Comparison of ENCODE assay signal across 13 mouse cellular contexts in the genomic region with DNA sequence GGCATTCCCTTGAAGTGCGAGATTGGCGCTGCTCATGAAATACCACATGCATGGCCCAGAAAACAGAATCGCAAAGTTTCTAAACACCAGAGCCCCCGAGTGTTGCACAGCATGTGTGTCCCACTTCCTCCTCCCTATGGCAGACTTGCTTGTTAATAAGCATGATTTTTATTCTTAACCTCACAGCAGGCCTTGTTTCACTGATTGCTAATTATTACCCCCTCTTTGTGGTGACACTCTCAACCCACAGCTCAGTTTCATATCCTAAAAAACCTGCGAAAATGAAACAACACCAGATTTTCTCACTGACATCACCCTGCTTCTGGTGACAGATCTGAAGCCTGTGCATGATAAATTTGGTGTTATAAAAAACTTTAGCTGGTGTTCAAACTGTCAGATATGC.
DNase-seq lines count a peak whose midpoint lies in the region; ATAC-seq lines count a peak whose summit lies in the region.
"Had no signal": no experiment of that assay in that cellular context is flagged by ENCODE, and none has a peak within 500 bp of the region (broad histone marks: within the 10 kb centered on the region; RNA-seq: fewer than 3 reads in every experiment).

No protein-coding gene starts in this region.

- H3K4me3 ChIP-seq in forebrain, embryonic 14.5 days (ENCODE audit: low read depth, low read length): no peak overlapping the region
- no peak overlapping the region for H3K4me3 ChIP-seq in forebrain, embryonic 11.5 days (ENCODE audit: low read depth, low read length)
- H3K4me3 ChIP-seq: limb, embryonic 13.5 days had no signal

- H3K4me2 ChIP-seq in forebrain, embryonic 14.5 days (ENCODE audit: low read length): peak overlapping the region; percentile 9; the same call in 1 of the 2 replicates
- no peak overlapping the region for H3K4me2 ChIP-seq in forebrain, embryonic 11.5 days (ENCODE audit: low read depth, low read length, severe bottlenecking)
- H3K4me2 ChIP-seq: limb, embryonic 13.5 days had no signal

- H3K9me3 ChIP-seq in forebrain, embryonic 14.5 days (replicated peaks; ENCODE audit: control insufficient read depth, low read length): no peaks in the 10 kb centered on the region
- H3K9me3 ChIP-seq in forebrain, embryonic 11.5 days (ENCODE audit: control insufficient read depth, low read length): no peaks in the 10 kb centered on the region
- H3K9me3 ChIP-seq: limb, embryonic 13.5 days had no signal

- no peaks in the 10 kb centered on the region for H3K36me3 ChIP-seq in forebrain, embryonic 14.5 days (ENCODE audit: control insufficient read depth, insufficient read depth, low read length)
- no peaks in the 10 kb centered on the region for H3K36me3 ChIP-seq in forebrain, embryonic 11.5 days (ENCODE audit: control insufficient read depth, insufficient read depth, low read length)
- H3K36me3 ChIP-seq: limb, embryonic 13.5 days had no signal

- ATAC-seq in forebrain, embryonic 14.5 days: peak; percentile 82; the same call in 1 of the 2 replicates
- no peak for ATAC-seq in forebrain, embryonic 11.5 days (replicated peaks; ENCODE audit: low FRiP score)
- no peak for ATAC-seq in megakaryocyte-erythroid progenitor cell, adult 5-6 weeks (replicated peaks; ENCODE audit: low FRiP score, low TSS enrichment, poor library complexity, severe bottlenecking)
- ATAC-seq: Patski had no signal

- H3K4me1 ChIP-seq in forebrain, embryonic 14.5 days (ENCODE audit: control insufficient read depth, insufficient read depth, low read length): no peaks in the 10 kb centered on the region
- no peaks in the 10 kb centered on the region for H3K4me1 ChIP-seq in forebrain, embryonic 11.5 days (replicated peaks; ENCODE audit: control insufficient read depth, insufficient read depth, low read length)
- H3K4me1 ChIP-seq: limb, embryonic 13.5 days had no signal

- 40% methylated on average over 5 of the region's 5 CpGs for WGBS in forebrain, embryonic 14.5 days
- 78% methylated on average over 5 of the region's 5 CpGs for WGBS in forebrain, embryonic 11.5 days

- peak; percentile 68 for DNase-seq in forebrain, embryonic 14.5 days (ENCODE audit: low spot score)
- DNase-seq in forebrain, embryonic 11.5 days (ENCODE audit: low spot score): no peak
- DNase-seq in frontal cortex, adult 2 months (ENCODE audit: extremely low spot score in 1 of 2, low spot score in 1 of 2): peak; percentile 71 to 74
- peak; percentile 16 to 64 for DNase-seq in layer of hippocampus, postnatal 14 days (ENCODE audit: low spot score in 2 of 2)
- peak; percentile 10 to 22 for DNase-seq in right cerebral cortex, postnatal 36 days (ENCODE audit: low spot score in 2 of 2)
- no peak for DNase-seq in liver
- DNase-seq in ovary, postnatal 10 days (ENCODE audit: low spot score): no peak
- DNase-seq: adrenal gland, postnatal 25 days; heart, postnatal 4 days; thymus, adult 18-20 months had no signal

- H3K9ac ChIP-seq in forebrain, embryonic 14.5 days (ENCODE audit: low read length): no peak overlapping the region
- no peak overlapping the region for H3K9ac ChIP-seq in forebrain, embryonic 11.5 days (ENCODE audit: low read length)
- H3K9ac ChIP-seq: limb, embryonic 13.5 days had no signal

- no peaks in the 10 kb centered on the region for H3K27me3 ChIP-seq in forebrain, embryonic 14.5 days (replicated peaks; ENCODE audit: control insufficient read depth, insufficient read depth, low read length)
- no peaks in the 10 kb centered on the region for H3K27me3 ChIP-seq in forebrain, embryonic 11.5 days (ENCODE audit: control insufficient read depth, insufficient read depth, low read length)
- H3K27me3 ChIP-seq: limb, embryonic 13.5 days had no signal

- H3K27ac ChIP-seq in forebrain, embryonic 14.5 days (ENCODE audit: low read depth, low read length): no peak overlapping the region
- no peak overlapping the region for H3K27ac ChIP-seq in forebrain, embryonic 11.5 days (ENCODE audit: low read depth, low read length)
- H3K27ac ChIP-seq: limb, embryonic 13.5 days had no signal

Comparison
In these comparisons a context has a peak if more than half of its experiments do, and no peak if none do; other contexts are left out.
1. DNase-seq: peak in forebrain, embryonic 14.5 days (single experiment), frontal cortex, adult 2 months (2 of 2), layer of hippocampus, postnatal 14 days (2 of 2) and right cerebral cortex, postnatal 36 days (2 of 2); none in forebrain, embryonic 11.5 days (single experiment), liver (single experiment) and ovary, postnatal 10 days (single experiment).